Mouse (Mus musculus) bone marrow, adult 2 months (tissue): Measurements from ENCODE around the gene Pf4. TPM values are rescaled to one million over a fixed set of nuclear protein-coding genes. Genes with fewer than 3 reads are reported as not detected.

Experiments used
- H3K27ac ChIP-seq: fragments of 200-500 bp; 2 replicates; pipeline ENCODE4 v1.5.1; 2012; ENCODE audit warnings: low read depth, mild to moderate bottlenecking, control low read depth, inconsistent platforms, low read length; ENCODE audit not compliant: control insufficient read depth, poor library complexity, insufficient read depth
- H3K4me1 ChIP-seq: fragments of 200-500 bp; 2 replicates; pipeline ENCODE4 v1.6.1; 2011; ENCODE audit warnings: low read length; ENCODE audit not compliant: control insufficient read depth, insufficient read depth
- H3K4me3 ChIP-seq: fragments of 200-500 bp; replicated peaks from 2 replicates; pipeline ENCODE3; 2011; ENCODE audit warnings: mild to moderate bottlenecking, low read depth, low read length, control low read depth; ENCODE audit not compliant: control insufficient read depth
- CTCF ChIP-seq: fragments of 200-500 bp; IDR thresholded peaks from 2 replicates; pipeline ENCODE4 v1.5.1; 2011; ENCODE audit warnings: low read length, control low read depth; ENCODE audit not compliant: control insufficient read depth, insufficient read depth
- POLR2A ChIP-seq: fragments of 200-500 bp; IDR thresholded peaks from 2 replicates; pipeline ENCODE4 v1.6.1; 2011; ENCODE audit warnings: low read depth, mild to moderate bottlenecking, control low read depth, low read length, borderline replicate concordance; ENCODE audit not compliant: control insufficient read depth
- WGBS: fragments of 180-500 bp; shearing (Covaris S2); methylation state at CpG from one replicate; pipeline ENCODE4 v1.1.7; 2018; 5-methylcytosine and 5-hydroxymethylcytosine counted together
- polyA plus RNA-seq: library from polyadenylated mRNA; stranded (reverse); fragments of >200 nt; gene quantifications from 2 replicates; pipeline ENCODE4 v1.2.4, GENCODE M21; 2011; ENCODE audit warnings: low replicate concordance; ENCODE audit not compliant: missing spikeins, insufficient read depth, insufficient read length

The Pf4 gene
- 274 and 431 TPM in 2 replicates for polyA plus RNA-seq

DNA sequence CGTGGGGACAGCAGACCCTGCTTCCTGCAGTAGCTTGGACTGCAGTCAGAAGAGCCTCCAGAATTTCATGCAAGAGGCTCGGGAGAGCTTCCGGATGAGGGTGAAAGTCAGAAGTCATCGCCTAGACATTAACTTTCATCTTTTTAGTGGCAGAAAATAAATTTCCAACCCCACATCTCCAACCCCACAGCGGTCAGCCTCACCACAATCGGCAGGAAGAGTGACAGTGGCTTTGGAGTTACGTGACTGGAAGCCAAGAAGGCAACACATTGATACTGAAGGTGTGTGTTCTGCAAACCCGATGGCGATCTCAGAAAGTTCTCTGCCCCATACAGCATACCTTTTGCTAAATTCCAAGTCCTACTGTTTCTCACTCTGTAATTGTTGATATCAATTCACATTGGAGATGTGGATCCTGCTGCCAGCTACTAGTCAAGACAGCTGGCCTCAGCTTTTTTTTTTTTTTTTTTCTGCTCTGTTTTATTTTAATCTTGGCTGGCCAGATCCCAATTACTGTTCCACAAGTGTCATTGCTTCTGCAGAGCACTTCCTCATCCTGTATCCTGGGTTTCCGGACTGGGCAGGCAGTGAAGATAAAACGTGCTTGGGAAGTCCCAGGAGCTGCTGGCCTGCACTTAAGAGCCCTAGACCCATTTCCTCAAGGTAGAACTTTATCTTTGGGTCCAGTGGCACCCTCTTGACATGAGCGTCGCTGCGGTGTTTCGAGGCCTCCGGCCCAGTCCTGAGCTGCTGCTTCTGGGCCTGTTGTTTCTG, at the start of gene Pf4:
TSS of gene Pf4 (plus strand) at position 556 of the 774 bp plus-strand sequence.
- peaks cover 1% of the 10 kb centered on the region; the same call in 1 of the 2 replicates for H3K4me1 ChIP-seq
- H3K4me3 ChIP-seq: no peak within 1 kb of the TSS
- 4% methylated on average over 16 of the region's 16 CpGs for WGBS
- TF ChIP-seq CTCF (no peak), POLR2A (no peak)
- H3K27ac ChIP-seq: no peak within 1 kb of the TSS

- H3K27ac ChIP-seq: no peak overlapping the region
- no peak overlapping the region for H3K4me3 ChIP-seq
- TF ChIP-seq POLR2A (no peak), CTCF (no peak)
- H3K4me1 ChIP-seq: no peaks in the 10 kb centered on the region
- WGBS: 71% methylated on average over 3 of the region's 3 CpGs
Observed at GRCm38 (mm10) chr5:90722656-90723055, 49.6 kb upstream of the Pf4 start.

- Histone ChIP-seq H3K4me3 (no peak overlapping the region), H3K27ac (no peak overlapping the region), H3K4me1 (no peaks in the 10 kb centered on the region)
- 83% methylated on average over 3 of the region's 3 CpGs for WGBS
- TF ChIP-seq POLR2A (no peak), CTCF (no peak)
Observed at GRCm38 (mm10) chr5:90728254-90728653, 44.0 kb upstream of the Pf4 start.

GRCm38 (mm10) chr5:90731480-90731879, 40.8 kb upstream of the Pf4 start:
- WGBS: 19% methylated on average over 4 of the region's 4 CpGs
- H3K4me3 ChIP-seq: no peak overlapping the region
- no peak overlapping the region for H3K27ac ChIP-seq
- TF ChIP-seq POLR2A: no peak
- H3K4me1 ChIP-seq: no peaks in the 10 kb centered on the region

GRCm38 (mm10) chr5:90742029-90742428, 30.2 kb upstream of the Pf4 start:
- TF ChIP-seq CTCF (no peak), POLR2A (no peak)
- 1% methylated on average over 4 of the region's 4 CpGs for WGBS
- Histone ChIP-seq H3K4me1 (no peaks in the 10 kb centered on the region), H3K4me3 (no peak overlapping the region), H3K27ac (no peak overlapping the region)

- no peak for TF ChIP-seq POLR2A
- Histone ChIP-seq H3K27ac (no peak overlapping the region), H3K4me1 (no peaks in the 10 kb centered on the region), H3K4me3 (no peak overlapping the region)
- 84% methylated on average over 1 of the region's 1 CpGs for WGBS
Observed at GRCm38 (mm10) chr5:90753934-90754333, 18.3 kb upstream of the Pf4 start.

DNA sequence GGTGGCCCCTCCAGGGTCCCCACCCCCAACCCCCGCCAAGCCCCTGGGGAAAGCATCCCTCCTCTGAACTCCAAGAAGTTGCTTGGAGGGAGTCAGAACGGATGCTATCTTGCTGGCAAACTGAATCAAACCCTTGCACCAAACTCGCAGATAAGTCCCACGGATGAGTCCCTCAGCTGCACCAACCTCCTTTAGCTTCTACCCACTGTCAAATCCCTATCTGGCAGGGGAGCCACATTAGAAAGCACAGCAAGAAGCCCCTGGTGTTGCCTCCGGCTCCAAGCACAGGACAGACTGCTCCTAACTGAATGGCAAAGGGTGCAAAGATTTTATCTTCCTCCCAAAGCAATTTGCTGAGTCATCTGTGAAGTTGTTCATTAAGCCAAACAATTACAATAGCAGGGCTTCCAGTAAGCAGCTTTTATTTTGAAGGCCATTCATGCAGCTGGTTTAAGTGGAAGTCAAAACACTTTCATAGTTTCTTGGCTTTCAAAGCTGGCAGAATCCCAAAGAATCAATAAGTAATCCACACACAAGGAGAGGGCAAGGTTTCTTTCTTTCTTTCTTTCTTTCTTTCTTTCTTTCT, 14.1 kb upstream of the Pf4 start:
- Histone ChIP-seq H3K27ac (no peak overlapping the region), H3K4me3 (no peak overlapping the region), H3K4me1 (no peaks in the 10 kb centered on the region)
- WGBS: 36% methylated on average over 5 of the region's 5 CpGs
- no peak for TF ChIP-seq POLR2A
- no peak for TF ChIP-seq CTCF

DNA sequence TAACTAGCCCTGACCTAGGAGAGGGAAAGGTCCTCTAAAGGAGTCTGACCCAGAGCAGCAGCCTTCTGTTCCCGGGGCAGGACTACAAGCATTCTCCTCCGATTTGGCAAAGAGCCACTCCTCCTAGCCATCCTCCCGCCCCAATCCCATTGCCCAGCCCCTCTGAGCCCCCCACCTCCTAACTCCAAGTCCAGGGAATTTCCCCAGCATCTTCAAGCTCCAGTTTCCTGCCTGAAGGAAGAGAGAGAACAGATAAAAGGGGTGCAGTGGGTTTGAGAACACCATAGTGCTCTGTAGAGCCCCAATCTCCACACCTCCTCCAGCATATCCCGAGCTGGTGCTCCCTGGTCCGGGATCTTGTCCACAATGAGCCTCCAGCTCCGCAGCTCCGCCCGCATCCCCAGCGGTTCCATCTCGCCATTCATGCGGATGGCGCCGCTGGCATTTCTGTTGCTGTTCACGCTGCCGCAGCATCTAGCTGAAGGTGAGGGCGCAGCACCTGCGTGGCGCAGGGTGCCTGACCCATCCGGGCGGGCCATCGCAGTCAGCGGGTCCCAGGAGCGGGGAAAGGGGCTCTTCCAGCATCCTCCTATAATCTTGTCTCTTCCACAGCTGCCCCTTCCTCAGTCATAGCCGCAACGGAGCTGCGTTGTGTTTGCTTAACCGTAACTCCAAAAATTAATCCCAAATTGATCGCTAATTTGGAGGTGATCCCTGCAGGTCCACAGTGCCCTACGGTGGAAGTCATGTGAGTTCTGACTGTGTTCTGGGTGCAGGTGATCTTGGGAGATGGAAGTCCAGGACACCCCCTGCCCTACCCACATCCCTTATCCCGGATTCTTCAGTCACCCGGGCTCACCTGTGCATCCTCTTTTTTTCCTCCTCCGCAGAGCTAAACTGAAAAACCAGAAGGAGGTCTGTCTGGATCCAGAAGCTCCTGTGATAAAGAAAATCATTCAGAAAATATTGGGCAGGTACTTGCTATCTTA, 12.9 kb upstream of the Pf4 start, which contains the start of gene Cxcl5:
TSS of gene Cxcl5 (plus strand) at position 284 of the 989 bp plus-strand sequence.
- 15% methylated on average over 32 of the region's 32 CpGs for WGBS
- no peak within 1 kb of the TSS; the same call in 1 of the 2 replicates for H3K27ac ChIP-seq
- H3K4me1 ChIP-seq: no peaks in the 10 kb centered on the region; the same call in 1 of the 2 replicates
- H3K4me3 ChIP-seq: no peak within 1 kb of the TSS
- TF ChIP-seq POLR2A (peak; percentile 23; the same call in 1 of the 2 replicates), CTCF (no peak)
